Mouse (Mus musculus) gonadal fat pad, adult 2 months (tissue): ENCODE results near the gene Ciz1. TPM values are rescaled to one million over a fixed set of nuclear protein-coding genes. Genes with fewer than 3 reads are reported as not detected.

Source experiments
- DNase-seq: peaks from one replicate; pipeline ENCODE4 v3.0.0-alpha.2; 2012; ENCODE audit warnings: low read depth
- polyA plus RNA-seq: library from polyadenylated mRNA; depleted of rRNA; stranded (reverse); fragments of >200 nt; gene quantifications from 2 replicates; pipeline ENCODE4 v1.2.3, GENCODE M21; 2012; rRNA removed

Gene Ciz1
- polyA plus RNA-seq, 1 experiment, result 154 TPM

GRCm38 (mm10) chr2:32416556-32416955, 64.4 kb downstream of the Ciz1 start:
- DNase-seq, result no peak

GRCm38 (mm10) chr2:32417486-32417885, 65.4 kb downstream of the Ciz1 start:
- no peak for DNase-seq

- DNase-seq, result no peak
Measured at GRCm38 (mm10) chr2:32418430-32419151, 66.5 kb downstream of the Ciz1 start.

GRCm38 (mm10) chr2:32419359-32419758, 67.2 kb downstream of the Ciz1 start:
- no peak for DNase-seq

- no peak for DNase-seq
Measured at GRCm38 (mm10) chr2:32420066-32420608, 68.0 kb downstream of the Ciz1 start.

- no peak for DNase-seq
Measured at GRCm38 (mm10) chr2:32420647-32421046, 68.5 kb downstream of the Ciz1 start.

DNA sequence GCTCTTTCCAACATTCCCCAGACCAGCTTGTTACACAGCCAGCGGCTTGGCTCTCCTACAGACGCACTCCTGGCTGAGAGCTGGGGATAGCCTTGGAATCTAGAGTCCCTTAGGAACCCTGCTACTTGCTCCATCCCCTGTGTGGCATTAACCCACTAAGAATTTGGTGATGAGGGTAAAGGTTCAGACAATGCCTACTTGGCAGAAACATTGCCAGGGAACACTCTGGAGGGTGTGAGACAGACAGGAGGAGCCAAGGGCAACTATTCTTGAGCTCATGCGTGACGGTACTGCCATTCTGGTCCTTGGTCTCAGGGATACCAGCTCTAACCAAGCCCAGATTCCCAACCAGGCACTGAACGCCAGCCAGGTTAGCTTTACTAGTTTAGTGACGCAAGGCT, 69.7 kb downstream of the Ciz1 start:
- no peak for DNase-seq

GRCm38 (mm10) chr2:32423481-32424331, 71.6 kb downstream of the Ciz1 start:
- no peak for DNase-seq

DNA sequence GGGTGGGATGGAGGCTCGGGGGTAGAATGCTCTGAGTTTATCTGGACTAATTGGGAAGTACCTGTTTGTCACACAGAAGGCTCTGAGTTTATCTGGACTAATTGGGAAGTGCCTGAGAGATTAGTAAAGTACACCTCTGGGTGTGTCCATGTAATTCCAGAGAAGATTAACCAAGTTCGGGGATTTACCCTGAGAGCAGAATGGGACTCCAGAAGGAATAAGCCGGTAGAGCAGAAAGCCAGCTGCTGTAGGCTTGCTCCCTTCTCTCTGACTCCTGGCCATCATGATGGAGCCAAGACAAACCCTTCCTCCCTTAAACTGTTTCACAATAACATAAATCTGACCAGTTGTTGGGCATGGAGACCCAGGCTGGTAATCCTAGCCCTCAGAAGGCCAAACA, 72.7 kb downstream of the Ciz1 start:
- no peak for DNase-seq

DNA sequence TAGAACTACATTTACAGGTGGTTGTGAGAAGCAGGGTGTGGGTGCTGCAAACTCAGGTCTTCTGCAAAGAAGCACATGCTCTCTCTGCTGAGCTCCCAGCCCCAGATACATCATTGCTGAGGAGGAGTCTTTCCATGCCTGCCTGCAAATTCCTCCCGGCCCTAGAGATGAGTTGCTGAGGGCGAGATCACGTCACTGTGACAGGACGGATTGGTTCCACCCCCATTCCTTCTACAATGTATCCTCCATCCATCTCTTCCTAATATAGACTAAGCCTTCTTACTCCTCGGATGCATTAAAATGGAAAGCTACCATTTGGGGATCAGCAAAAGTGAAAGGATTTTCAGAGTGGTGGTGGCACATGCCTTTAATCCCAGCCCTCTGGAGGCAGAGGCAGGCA, 73.4 kb downstream of the Ciz1 start:
- no peak for DNase-seq

DNA sequence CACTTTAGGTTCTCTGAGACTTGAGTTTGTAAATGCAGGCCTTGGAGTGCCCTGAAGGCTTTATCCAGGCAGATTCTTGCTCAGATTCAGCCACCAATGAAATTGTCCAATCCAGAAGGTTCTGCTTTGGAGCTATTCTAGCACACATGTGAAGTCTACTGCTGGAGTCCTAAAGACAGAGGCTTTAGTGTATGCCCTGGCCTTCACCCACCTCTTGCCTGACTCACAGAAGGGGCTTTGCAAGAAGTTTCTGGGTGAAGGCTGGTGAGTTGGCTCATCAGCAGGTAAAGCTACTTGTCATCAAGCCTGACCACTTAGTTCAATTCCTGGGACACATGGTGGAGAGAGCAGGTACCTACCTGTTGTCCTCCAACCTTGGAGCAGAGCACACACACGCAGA, 74.0 kb downstream of the Ciz1 start:
- DNase-seq, result no peak

GRCm38 (mm10) chr2:32427720-32428119, 75.6 kb downstream of the Ciz1 start:
- DNase-seq, result no peak

GRCm38 (mm10) chr2:32428262-32428722, 76.2 kb downstream of the Ciz1 start:
- DNase-seq, result no peak

DNA sequence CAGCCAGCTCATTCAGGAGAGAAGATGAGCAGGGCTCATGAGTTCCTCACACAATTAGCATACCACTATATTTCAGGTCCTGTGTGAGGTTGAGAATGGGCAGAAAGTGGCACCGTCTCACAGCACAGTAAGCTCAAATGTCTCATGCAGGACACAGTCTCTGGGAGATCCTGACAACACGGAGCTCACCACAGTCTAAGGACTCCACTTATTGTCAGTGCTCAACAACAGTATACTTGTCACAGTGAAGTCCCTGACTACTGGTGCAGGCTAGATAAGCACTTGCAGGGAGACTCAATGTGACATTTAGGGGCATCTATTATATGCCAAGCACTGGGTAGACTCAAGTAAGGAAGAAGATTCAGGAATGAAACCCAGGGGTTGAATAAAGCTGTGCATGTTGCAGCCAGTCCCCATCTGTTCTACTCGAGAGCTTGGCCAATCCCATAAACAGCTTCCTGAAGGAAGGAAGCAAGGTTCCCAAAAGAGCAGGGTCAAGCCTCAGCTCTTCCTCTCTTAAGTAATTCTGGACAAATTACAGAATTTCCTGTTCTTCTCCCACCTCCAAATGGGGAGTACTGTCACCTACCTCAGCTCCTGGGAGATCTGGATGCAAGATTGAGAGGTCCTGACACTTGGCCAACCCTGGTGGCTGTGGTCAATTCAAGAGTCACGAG, 77.2 kb downstream of the Ciz1 start:
- DNase-seq, result no peak

Other genes starting within 250 kb of the Ciz1 start
- gene Prrc2b, start 201.2 kb upstream of the Ciz1 start, polyA plus RNA-seq, result 42.7 and 62.1 TPM in 2 replicates
- gene Pomt1, start 115.7 kb upstream of the Ciz1 start, polyA plus RNA-seq, result 27.7 and 29.2 TPM in 2 replicates
- 118 and 134 TPM in 2 replicates for gene Uck1, start 92.2 kb upstream of the Ciz1 start, polyA plus RNA-seq
- gene Golga2, start 64.9 kb upstream of the Ciz1 start, polyA plus RNA-seq, result 43.1 and 46.2 TPM in 2 replicates
- 293 and 333 TPM in 2 replicates for gene Swi5, start 64.3 kb upstream of the Ciz1 start, polyA plus RNA-seq
- 19.7 and 25.0 TPM in 2 replicates for gene Dnm1, start 1.0 kb downstream of the Ciz1 start, polyA plus RNA-seq
- 470 and 500 TPM in 2 replicates for gene 1110008P14Rik, start 29.6 kb downstream of the Ciz1 start, polyA plus RNA-seq
- 3,887 and 6,444 TPM in 2 replicates for gene Lcn2, start 35.9 kb downstream of the Ciz1 start, polyA plus RNA-seq
- gene Ptges2, start 43.6 kb downstream of the Ciz1 start, polyA plus RNA-seq, result 50.0 and 51.6 TPM in 2 replicates
- 5.2 and 5.3 TPM in 2 replicates for gene Naif1, start 98.1 kb downstream of the Ciz1 start, polyA plus RNA-seq
- 29.4 and 39.5 TPM in 2 replicates for gene Slc25a25, start 99.1 kb downstream of the Ciz1 start, polyA plus RNA-seq
- gene Fam102a, start 183.0 kb downstream of the Ciz1 start, polyA plus RNA-seq, result 23.8 and 31.3 TPM in 2 replicates
- gene Dpm2, start 218.5 kb downstream of the Ciz1 start, polyA plus RNA-seq, result 138 and 191 TPM in 2 replicates
- gene Pip5kl1, start 222.5 kb downstream of the Ciz1 start, polyA plus RNA-seq, result 0.11 and 0.24 TPM in 2 replicates
- not detected in 2 replicates for gene 9430097D07Rik, start 223.4 kb downstream of the Ciz1 start, polyA plus RNA-seq
- gene St6galnac4, start 234.8 kb downstream of the Ciz1 start, polyA plus RNA-seq, result 40.7 and 48.2 TPM in 2 replicates
- gene St6galnac6, start 247.4 kb downstream of the Ciz1 start, polyA plus RNA-seq, result 44.6 and 46.1 TPM in 2 replicates